Mouse (Mus musculus): ENCODE measurements at regions not wholly inside any gene's neighbourhood (a gene's known extent, or its start where the extent isn't known, plus 50 kb on each side); places are given as distances from the start of the nearest gene placed in this dataset.

DNA sequence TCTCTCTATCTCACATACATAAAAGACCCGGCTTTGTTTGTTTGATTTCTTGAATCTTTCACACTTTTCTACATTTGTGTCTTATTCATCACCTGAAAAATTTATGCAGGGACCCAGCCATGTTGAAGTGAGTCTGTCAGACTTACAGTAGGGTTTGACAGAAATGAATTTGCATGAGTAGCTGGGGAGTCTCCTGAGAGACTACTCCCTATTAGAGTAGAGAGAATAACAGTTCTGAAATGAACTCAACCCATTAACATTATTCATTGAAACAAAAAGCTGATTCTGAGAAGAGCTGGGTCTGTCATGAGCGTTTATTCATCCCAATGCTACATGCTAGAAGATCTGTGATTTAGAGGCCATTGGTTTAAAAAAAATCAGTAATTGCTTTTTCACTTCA is 82.0 kb upstream of the Snx19 start:
- WGBS = 91% methylated on average over 2 of the region's 2 CpGs
- H3K9me3 ChIP-seq = no peaks in the 10 kb centered on the region

DNA sequence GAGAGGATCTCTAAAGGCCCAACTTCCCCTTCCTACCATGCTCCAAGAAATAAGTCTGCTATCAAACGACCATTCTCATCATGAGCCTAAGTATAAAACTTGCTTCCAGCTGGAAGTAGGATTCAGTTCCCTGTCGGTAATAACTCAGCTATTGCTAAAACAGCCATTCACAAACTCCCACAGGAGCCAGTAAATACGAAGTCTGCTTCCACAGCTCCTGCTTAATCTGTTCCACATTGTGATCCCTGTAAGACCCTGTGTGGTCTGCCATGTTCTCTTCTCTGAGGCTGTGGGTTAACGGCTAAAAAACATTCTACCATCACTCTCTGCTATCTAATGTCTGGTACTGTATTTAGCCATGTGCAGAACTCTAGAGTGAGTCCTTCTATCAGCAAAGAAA is 72.9 kb upstream of the Snx19 start:
- no peaks in the 10 kb centered on the region for H3K36me3 ChIP-seq (replicated peaks)
- no peaks in the 10 kb centered on the region for H3K4me1 ChIP-seq
- DNase-seq (ENCODE audit: extremely low spot score, low spot score) = no peak
- H3K9me3 ChIP-seq = no peaks in the 10 kb centered on the region
- no peaks in the 10 kb centered on the region for H3K27me3 ChIP-seq (ENCODE audit: poor library complexity, severe bottlenecking)
- WGBS = 84% methylated on average over 4 of the region's 4 CpGs
- H3K27ac ChIP-seq = no peak overlapping the region
- H3K4me3 ChIP-seq = no peak overlapping the region

More for the DNA sequence above, 82.0 kb upstream of the Snx19 start:
- no peak for DNase-seq (ENCODE audit: extremely low spot score, low spot score)
- H3K4me3 ChIP-seq = no peak overlapping the region
- H3K4me1 ChIP-seq = no peaks in the 10 kb centered on the region
- no peaks in the 10 kb centered on the region for H3K36me3 ChIP-seq (replicated peaks)
- no peak overlapping the region for H3K27ac ChIP-seq
- no peaks in the 10 kb centered on the region for H3K27me3 ChIP-seq (ENCODE audit: poor library complexity, severe bottlenecking)

- WGBS = 95% methylated on average over 2 of the region's 2 CpGs
- no peaks in the 10 kb centered on the region for H3K36me3 ChIP-seq (replicated peaks)
- H3K4me3 ChIP-seq = no peak overlapping the region
- H3K27ac ChIP-seq = no peak overlapping the region
- no peaks in the 10 kb centered on the region for H3K4me1 ChIP-seq
- H3K27me3 ChIP-seq (ENCODE audit: poor library complexity, severe bottlenecking) = no peaks in the 10 kb centered on the region
- no peaks in the 10 kb centered on the region for H3K9me3 ChIP-seq
- no peak for DNase-seq (ENCODE audit: extremely low spot score, low spot score)
Observed at GRCm38 (mm10) chr9:30355642-30356041, 71.3 kb upstream of the Snx19 start.

DNA sequence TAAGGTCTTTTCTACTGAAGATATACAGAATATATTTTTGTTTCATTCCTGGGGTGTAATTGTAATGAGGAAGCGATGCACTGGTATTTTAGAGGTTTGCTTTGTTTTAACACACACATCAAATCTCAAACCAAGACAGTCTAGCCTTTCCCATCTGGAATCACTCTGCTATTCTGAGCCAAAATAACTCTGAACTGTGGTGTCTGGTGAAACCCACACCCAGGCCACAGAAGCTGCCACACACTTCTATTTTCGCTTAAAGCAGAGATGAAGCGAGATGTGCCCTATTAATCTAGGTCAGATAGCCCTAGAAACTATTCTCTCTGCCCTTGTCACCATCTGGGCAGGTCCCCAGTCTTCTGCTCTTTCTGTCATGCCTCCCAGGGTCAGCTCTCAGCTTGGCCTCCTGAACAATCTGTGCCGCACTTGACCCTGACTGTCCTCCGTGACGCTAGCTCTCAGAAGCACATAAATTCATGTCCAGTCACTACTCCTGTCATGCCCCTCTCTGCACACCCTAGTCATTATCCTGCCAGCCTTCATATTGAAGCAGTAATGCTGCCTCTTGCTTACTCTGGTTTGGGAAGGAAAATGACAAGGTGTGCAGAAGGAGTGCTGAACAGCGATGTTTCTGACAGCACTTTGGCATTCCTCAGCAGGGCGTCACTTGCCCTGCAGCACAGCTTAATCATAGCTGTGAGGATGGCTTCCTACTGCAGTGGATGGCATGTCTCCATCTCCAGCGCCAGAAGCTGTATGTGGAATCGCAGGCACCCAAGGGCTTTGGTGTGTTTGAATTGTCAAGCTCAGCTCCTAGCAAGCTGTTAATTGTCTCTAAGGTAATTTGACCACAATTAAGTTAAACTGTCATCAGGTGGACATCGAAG is 57.1 kb upstream of the Snx19 start:
- Histone ChIP-seq H3K27ac (no peak overlapping the region), H3K27me3 (ENCODE audit: poor library complexity, severe bottlenecking) (no peaks in the 10 kb centered on the region), H3K36me3 (replicated peaks) (no peaks in the 10 kb centered on the region), H3K4me3 (no peak overlapping the region), H3K4me1 (peaks cover 7% of the 10 kb centered on the region), H3K9me3 (no peaks in the 10 kb centered on the region)
- WGBS = 86% methylated on average over 11 of the region's 11 CpGs
- no peak for DNase-seq (ENCODE audit: extremely low spot score, low spot score)

DNA sequence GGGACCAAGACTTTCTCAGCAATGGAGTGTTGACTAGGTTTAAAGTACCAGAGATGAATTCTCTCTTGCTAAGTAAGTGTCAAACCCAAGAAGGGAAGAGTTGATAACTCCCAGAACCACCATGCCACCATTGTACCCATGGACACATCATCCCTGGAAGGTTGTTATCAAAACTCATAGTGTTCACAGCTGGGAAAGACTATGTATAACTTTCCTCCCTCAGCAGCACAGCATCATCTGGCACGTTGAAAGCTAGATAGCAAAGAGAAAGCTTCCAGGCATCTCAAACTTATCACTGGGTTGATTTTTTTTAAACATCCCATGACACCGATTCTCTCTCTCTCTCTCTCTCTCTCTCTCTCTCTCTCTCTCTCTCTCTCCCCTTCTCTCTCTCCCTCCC is 56.1 kb upstream of the Snx19 start:
- Histone ChIP-seq H3K4me3 (no peak overlapping the region), H3K27me3 (ENCODE audit: poor library complexity, severe bottlenecking) (no peaks in the 10 kb centered on the region), H3K27ac (no peak overlapping the region), H3K36me3 (replicated peaks) (no peaks in the 10 kb centered on the region), H3K4me1 (peaks cover 7% of the 10 kb centered on the region), H3K9me3 (no peaks in the 10 kb centered on the region)
- WGBS = 89% methylated on average over 2 of the region's 2 CpGs
- no peak for DNase-seq (ENCODE audit: extremely low spot score, low spot score)

DNA sequence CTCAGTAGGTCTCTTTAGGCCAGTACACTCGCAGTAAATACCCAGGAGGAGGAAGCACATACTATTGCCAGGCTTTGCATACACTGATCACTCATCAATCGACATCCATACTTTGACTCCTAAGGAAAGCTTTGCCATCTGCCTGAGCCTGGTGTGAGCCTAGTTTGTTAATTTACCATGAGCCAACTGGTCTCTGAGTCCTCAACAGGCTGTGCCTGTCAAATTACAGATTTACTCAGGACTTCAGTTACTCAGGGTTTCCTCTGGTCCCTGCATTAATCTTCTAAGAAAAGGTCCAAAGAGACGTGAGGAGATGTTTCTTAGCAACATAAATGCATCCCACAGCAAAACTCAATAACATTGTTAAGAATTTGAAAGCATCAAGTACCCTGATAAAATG is 50.0 kb upstream of the Snx19 start:
- Histone ChIP-seq H3K27ac (no peak overlapping the region), H3K27me3 (ENCODE audit: poor library complexity, severe bottlenecking) (no peaks in the 10 kb centered on the region), H3K36me3 (replicated peaks) (no peaks in the 10 kb centered on the region), H3K9me3 (no peaks in the 10 kb centered on the region), H3K4me3 (no peak overlapping the region), H3K4me1 (no peaks in the 10 kb centered on the region)
- DNase-seq (ENCODE audit: extremely low spot score, low spot score) = no peak
- WGBS = 77% methylated on average over 3 of the region's 3 CpGs
